Mouse (Mus musculus): Measurements from ENCODE around the gene Tnpo2. TPM values are rescaled to one million over a fixed set of nuclear protein-coding genes. Genes with fewer than 3 reads are reported as not detected.

Gene Tnpo2
- polyA plus RNA-seq, 1 experiment: 52.0 TPM

- H3K4me3 ChIP-seq (ENCODE audit: insufficient read depth, poor library complexity, severe bottlenecking): peak within 1 kb of the TSS; percentile 33
- H3K36me3 ChIP-seq (ENCODE audit: control insufficient read depth, insufficient read depth): peaks cover 24% of the 10 kb centered on the region
- no peaks in the 10 kb centered on the region for H3K27me3 ChIP-seq (ENCODE audit: control insufficient read depth, insufficient read depth, insufficient read length)
- peaks cover 26% of the 10 kb centered on the region for H3K79me2 ChIP-seq (ENCODE audit: control insufficient read depth, insufficient read depth)
- H3K79me3 ChIP-seq (ENCODE audit: low read depth): peaks cover 15% of the 10 kb centered on the region
- H3ac ChIP-seq (ENCODE audit: control insufficient read depth, insufficient read length, low read depth): peak within 1 kb of the TSS; percentile 38
- peak; percentile 62 for TF ChIP-seq USF1 (IDR thresholded peaks at IDR 0.05; ENCODE audit: low read depth)
- no peak for TF ChIP-seq CEBPB (IDR thresholded peaks at IDR 0.05; ENCODE audit: low read depth)
Measured at GRCm38 (mm10) chr8:85083108-85083813, 46.5 kb downstream of the Tnpo2 start, which contains the start of gene Man2b1. Gene Man2b1, plus strand, starts transcription at chr8:85083270.

GRCm38 (mm10) chr8:85084633-85085032 lies 47.9 kb downstream of the Tnpo2 start:
- Histone ChIP-seq H3ac (ENCODE audit: control insufficient read depth, insufficient read length, low read depth) (no peak overlapping the region), H3K36me3 (ENCODE audit: control insufficient read depth, insufficient read depth) (peaks cover 11% of the 10 kb centered on the region), H3K4me3 (ENCODE audit: insufficient read depth, poor library complexity, severe bottlenecking) (no peak overlapping the region), H3K79me3 (ENCODE audit: low read depth) (peaks cover 11% of the 10 kb centered on the region), H3K27me3 (ENCODE audit: control insufficient read depth, insufficient read depth, insufficient read length) (no peaks in the 10 kb centered on the region), H3K79me2 (ENCODE audit: control insufficient read depth, insufficient read depth) (peaks cover 21% of the 10 kb centered on the region)
- TF ChIP-seq USF1 (IDR thresholded peaks at IDR 0.05; ENCODE audit: low read depth): no peak
- no peak for TF ChIP-seq CTCF (IDR thresholded peaks at IDR 0.05; ENCODE audit: control insufficient read depth, insufficient read depth, insufficient read length)
- TF ChIP-seq MAX (IDR thresholded peaks at IDR 0.05): no peak
- no peak for TF ChIP-seq MYOG (IDR thresholded peaks at IDR 0.05; ENCODE audit: control insufficient read depth, extremely low read depth, insufficient read length)
- TF ChIP-seq FOSL1 (IDR thresholded peaks at IDR 0.05; ENCODE audit: insufficient read depth, low read length, poor library complexity, severe bottlenecking): no peak
- no peak for TF ChIP-seq MYOD1 (IDR thresholded peaks at IDR 0.05; ENCODE audit: control insufficient read depth, insufficient read length, low read depth)
- no peak for TF ChIP-seq CEBPB (IDR thresholded peaks at IDR 0.05; ENCODE audit: low read depth)

- H3K36me3 ChIP-seq (ENCODE audit: control insufficient read depth, insufficient read depth): peaks cover 11% of the 10 kb centered on the region
- no peaks in the 10 kb centered on the region for H3K27me3 ChIP-seq (ENCODE audit: control insufficient read depth, insufficient read depth, insufficient read length)
- H3ac ChIP-seq (ENCODE audit: control insufficient read depth, insufficient read length, low read depth): no peak overlapping the region
- TF ChIP-seq MYOG (IDR thresholded peaks at IDR 0.05; ENCODE audit: control insufficient read depth, extremely low read depth, insufficient read length) (no peak), MAX (IDR thresholded peaks at IDR 0.05) (no peak), MYOD1 (IDR thresholded peaks at IDR 0.05; ENCODE audit: control insufficient read depth, insufficient read length, low read depth) (no peak), FOSL1 (IDR thresholded peaks at IDR 0.05; ENCODE audit: insufficient read depth, low read length, poor library complexity, severe bottlenecking) (no peak), USF1 (IDR thresholded peaks at IDR 0.05; ENCODE audit: low read depth) (no peak), CTCF (IDR thresholded peaks at IDR 0.05; ENCODE audit: control insufficient read depth, insufficient read depth, insufficient read length) (no peak)
- no peak overlapping the region for H3K4me3 ChIP-seq (ENCODE audit: insufficient read depth, poor library complexity, severe bottlenecking)
- H3K79me2 ChIP-seq (ENCODE audit: control insufficient read depth, insufficient read depth): peaks cover 6% of the 10 kb centered on the region
- H3K79me3 ChIP-seq (ENCODE audit: low read depth): peaks cover 7% of the 10 kb centered on the region
Measured at GRCm38 (mm10) chr8:85086238-85086637, 49.5 kb downstream of the Tnpo2 start.

- no peak overlapping the region for H3ac ChIP-seq (ENCODE audit: control insufficient read depth, insufficient read length, low read depth)
- H3K79me2 ChIP-seq (ENCODE audit: control insufficient read depth, insufficient read depth): no peaks in the 10 kb centered on the region
- H3K27me3 ChIP-seq (ENCODE audit: control insufficient read depth, insufficient read depth, insufficient read length): no peaks in the 10 kb centered on the region
- peaks cover 2% of the 10 kb centered on the region for H3K79me3 ChIP-seq (ENCODE audit: low read depth)
- H3K36me3 ChIP-seq (ENCODE audit: control insufficient read depth, insufficient read depth): peaks cover 19% of the 10 kb centered on the region
- no peak overlapping the region for H3K4me3 ChIP-seq (ENCODE audit: insufficient read depth, poor library complexity, severe bottlenecking)
- TF ChIP-seq MYOD1 (IDR thresholded peaks at IDR 0.05; ENCODE audit: control insufficient read depth, insufficient read length, low read depth): no peak
- no peak for TF ChIP-seq CEBPB (IDR thresholded peaks at IDR 0.05; ENCODE audit: low read depth)
- TF ChIP-seq USF1 (IDR thresholded peaks at IDR 0.05; ENCODE audit: low read depth): no peak
- TF ChIP-seq MYOG (IDR thresholded peaks at IDR 0.05; ENCODE audit: control insufficient read depth, extremely low read depth, insufficient read length): no peak
- no peak for TF ChIP-seq FOSL1 (IDR thresholded peaks at IDR 0.05; ENCODE audit: insufficient read depth, low read length, poor library complexity, severe bottlenecking)
- no peak for TF ChIP-seq MAX (IDR thresholded peaks at IDR 0.05)
- TF ChIP-seq CTCF (IDR thresholded peaks at IDR 0.05; ENCODE audit: control insufficient read depth, insufficient read depth, insufficient read length): no peak
Measured at GRCm38 (mm10) chr8:85088771-85089170, 52.1 kb downstream of the Tnpo2 start.

- Histone ChIP-seq H3K27me3 (ENCODE audit: control insufficient read depth, insufficient read depth, insufficient read length) (no peaks in the 10 kb centered on the region), H3ac (ENCODE audit: control insufficient read depth, insufficient read length, low read depth) (no peak overlapping the region), H3K4me3 (ENCODE audit: insufficient read depth, poor library complexity, severe bottlenecking) (no peak overlapping the region), H3K79me3 (ENCODE audit: low read depth) (no peaks in the 10 kb centered on the region), H3K36me3 (ENCODE audit: control insufficient read depth, insufficient read depth) (peaks cover 19% of the 10 kb centered on the region), H3K79me2 (ENCODE audit: control insufficient read depth, insufficient read depth) (no peaks in the 10 kb centered on the region)
- TF ChIP-seq MAX (IDR thresholded peaks at IDR 0.05): no peak
- no peak for TF ChIP-seq MYOD1 (IDR thresholded peaks at IDR 0.05; ENCODE audit: control insufficient read depth, insufficient read length, low read depth)
- no peak for TF ChIP-seq FOSL1 (IDR thresholded peaks at IDR 0.05; ENCODE audit: insufficient read depth, low read length, poor library complexity, severe bottlenecking)
- no peak for TF ChIP-seq CEBPB (IDR thresholded peaks at IDR 0.05; ENCODE audit: low read depth)
- no peak for TF ChIP-seq USF1 (IDR thresholded peaks at IDR 0.05; ENCODE audit: low read depth)
- no peak for TF ChIP-seq MYOG (IDR thresholded peaks at IDR 0.05; ENCODE audit: control insufficient read depth, extremely low read depth, insufficient read length)
- TF ChIP-seq CTCF (IDR thresholded peaks at IDR 0.05; ENCODE audit: control insufficient read depth, insufficient read depth, insufficient read length): no peak
Measured at GRCm38 (mm10) chr8:85090856-85091255, 54.1 kb downstream of the Tnpo2 start.

Measured in C2C12 (cell line).